Comparison of ENCODE assay signal across 8 mouse cellular contexts in genomic region chr13:44673337-44673966, GRCm38 (mm10). TPM values are rescaled to one million over a fixed set of nuclear protein-coding genes. Genes with fewer than 3 reads are reported as not detected.
DNase-seq lines count a peak whose midpoint lies in the region; ATAC-seq lines count a peak whose summit lies in the region.

No protein-coding gene starts in this region.

- 0 out of 2 replicates have a peak, but pooled peaks cover 3% of the 10 kb centered on the region for H3K4me1 ChIP-seq in forebrain, embryonic 11.5 days (replicated peaks; ENCODE audit: control insufficient read depth, insufficient read depth, low read length)
- peaks cover 17% of the 10 kb centered on the region for H3K4me1 ChIP-seq in limb, embryonic 13.5 days

- no peaks in the 10 kb centered on the region for H3K9me3 ChIP-seq in forebrain, embryonic 11.5 days (ENCODE audit: control insufficient read depth, low read length)
- H3K9me3 ChIP-seq in limb, embryonic 13.5 days, result no peaks in the 10 kb centered on the region

- no peak overlapping the region for H3K4me3 ChIP-seq in forebrain, embryonic 11.5 days (ENCODE audit: low read depth, low read length)
- H3K4me3 ChIP-seq in limb, embryonic 13.5 days, result peak overlapping the region; percentile 16

- no peaks in the 10 kb centered on the region for H3K27me3 ChIP-seq in forebrain, embryonic 11.5 days (ENCODE audit: control insufficient read depth, insufficient read depth, low read length)
- H3K27me3 ChIP-seq in limb, embryonic 13.5 days, result peaks cover 15% of the 10 kb centered on the region

- H3K36me3 ChIP-seq in forebrain, embryonic 11.5 days (ENCODE audit: control insufficient read depth, insufficient read depth, low read length), result no peaks in the 10 kb centered on the region
- H3K36me3 ChIP-seq in limb, embryonic 13.5 days, result no peaks in the 10 kb centered on the region

- peak; percentile 65; the same call in 1 of the 2 replicates for ATAC-seq in frontal cortex, adult (ENCODE audit: low TSS enrichment)
- ATAC-seq in forebrain, embryonic 11.5 days (replicated peaks; ENCODE audit: low FRiP score), result no peak
- no peak for ATAC-seq in limb, embryonic 13.5 days (ENCODE audit: low FRiP score, low read depth)

- 31% methylated on average over 20 of the region's 20 CpGs for WGBS in forebrain, embryonic 11.5 days
- WGBS in limb, embryonic 13.5 days, result 11% methylated on average over 20 of the region's 20 CpGs

- H3K27ac ChIP-seq in forebrain, embryonic 11.5 days (ENCODE audit: low read depth, low read length), result no peak overlapping the region
- H3K27ac ChIP-seq in limb, embryonic 13.5 days, result no peak overlapping the region

- no peak overlapping the region for H3K9ac ChIP-seq in forebrain, embryonic 11.5 days (ENCODE audit: low read length)
- 0 out of 2 replicates have a peak overlapping the region, but pooled peaks have one; percentile 13 for H3K9ac ChIP-seq in limb, embryonic 13.5 days

- 0 out of 2 replicates have a peak overlapping the region, but pooled peaks have one; percentile 12 for H3K4me2 ChIP-seq in forebrain, embryonic 11.5 days (ENCODE audit: low read depth, low read length, severe bottlenecking)
- H3K4me2 ChIP-seq in limb, embryonic 13.5 days (replicated peaks), result peak overlapping the region; percentile 52

- DNase-seq in frontal cortex, postnatal 10 days (ENCODE audit: low spot score in 2 of 2), result no peak
- DNase-seq in spleen, postnatal 36 days (ENCODE audit: low spot score in 2 of 2), result peak; percentile 6 to 10
- no peak for DNase-seq in spleen, postnatal 4 days (ENCODE audit: low spot score in 2 of 2)
- no peak for DNase-seq in forebrain, embryonic 11.5 days (ENCODE audit: low spot score)
- DNase-seq in retina, embryonic 14.5 days (ENCODE audit: low spot score), result peak; percentile 34
- DNase-seq in adipocyte (ENCODE audit: low spot score), result no peak

RNA-seq across cellular contexts. Expression of gene Jarid2, which starts 55.8 kb away (rescaled TPM):
- polyA plus RNA-seq in forebrain, embryonic 11.5 days (2014; fragmentation: Nextera tagmentation; extraction: Ambion mirVana), result 40.8 and 43.6 TPM in 2 replicates
- 48.3 and 53.8 TPM in 2 replicates for polyA plus RNA-seq in limb, embryonic 13.5 days (2015; fragmentation: Nextera tagmentation; extraction: Ambion mirVana)

Comparison
In these comparisons a context has a peak if more than half of its experiments do, and no peak if none do; other contexts are left out.
1. DNase-seq: peak in spleen, postnatal 36 days (2 of 2) and retina, embryonic 14.5 days (single experiment); none in frontal cortex, postnatal 10 days (0 of 2), spleen, postnatal 4 days (0 of 2), forebrain, embryonic 11.5 days (single experiment) and adipocyte (single experiment).